Mouse (Mus musculus) c-Kit-negative CD71-positive TER-119-positive erythroid progenitor cells, embryonic 14.5 days (primary cell): Measurements from ENCODE around the gene Golga4.

Experiments
- DNase-seq: peaks from one replicate; pipeline ENCODE4 v3.0.0-alpha.2; 2013; ENCODE audit warnings: low read depth, low spot score

Gene Golga4

DNA sequence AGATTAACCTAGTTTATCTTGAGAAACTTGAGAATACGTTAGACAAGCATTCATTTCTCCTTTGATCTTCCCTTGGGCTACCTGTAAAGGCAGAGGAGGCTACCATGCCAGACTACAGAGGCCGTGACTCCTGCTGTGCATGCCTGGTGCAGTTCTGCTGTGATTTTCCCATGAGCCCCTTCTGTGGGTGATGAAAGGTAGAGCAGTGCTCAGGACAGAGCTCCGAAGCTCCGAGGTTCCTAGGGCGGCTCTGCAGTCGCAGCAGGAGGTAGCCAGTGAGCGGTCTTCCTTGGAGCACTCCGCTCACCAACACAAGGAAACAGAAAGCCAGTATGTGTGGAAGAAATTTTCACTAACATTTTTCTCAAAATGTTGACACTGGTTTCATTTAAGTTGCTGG, 15.6 kb downstream of the Golga4 start:
- no peak for DNase-seq

DNA sequence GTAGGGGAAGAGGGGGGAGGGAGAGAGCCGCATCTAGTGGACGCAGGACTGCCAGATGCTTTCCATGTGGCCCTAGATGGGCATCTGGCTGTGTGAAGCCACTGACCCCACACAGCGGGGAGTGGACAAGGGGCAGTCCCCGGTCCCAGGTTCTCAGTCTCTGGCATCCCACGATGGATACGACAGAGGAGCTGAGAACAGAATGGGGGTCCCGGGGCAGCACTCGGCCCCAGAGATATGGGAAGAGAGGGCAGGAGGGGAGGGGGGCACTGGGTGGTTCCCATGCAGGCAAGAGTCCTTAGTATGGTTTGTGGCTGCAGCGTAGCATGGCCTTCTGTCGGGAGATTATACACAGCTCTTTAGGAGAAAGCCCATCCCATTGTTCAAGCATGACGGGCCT, 17.7 kb downstream of the Golga4 start:
- DNase-seq: no peak

DNA sequence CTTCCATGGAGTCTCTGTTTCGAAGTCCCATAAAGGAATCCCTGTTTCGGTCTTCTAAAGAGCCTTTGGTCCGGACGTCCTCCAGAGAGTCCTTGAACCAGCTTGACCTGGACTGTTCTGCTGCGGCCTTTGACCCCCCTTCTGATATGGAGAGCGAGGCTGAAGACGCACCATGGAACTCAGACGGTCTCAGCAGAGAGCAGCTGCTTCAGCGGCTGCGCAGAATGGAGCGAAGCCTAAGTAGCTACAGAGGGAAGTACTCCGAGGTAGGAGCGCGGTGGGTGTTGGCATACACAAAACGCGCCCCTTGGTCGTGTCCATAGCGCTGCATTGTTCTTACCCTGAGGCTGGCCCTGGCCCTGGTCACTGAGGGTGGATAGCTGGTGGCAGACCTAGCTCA, 21.0 kb downstream of the Golga4 start:
- DNase-seq: no peak

DNA sequence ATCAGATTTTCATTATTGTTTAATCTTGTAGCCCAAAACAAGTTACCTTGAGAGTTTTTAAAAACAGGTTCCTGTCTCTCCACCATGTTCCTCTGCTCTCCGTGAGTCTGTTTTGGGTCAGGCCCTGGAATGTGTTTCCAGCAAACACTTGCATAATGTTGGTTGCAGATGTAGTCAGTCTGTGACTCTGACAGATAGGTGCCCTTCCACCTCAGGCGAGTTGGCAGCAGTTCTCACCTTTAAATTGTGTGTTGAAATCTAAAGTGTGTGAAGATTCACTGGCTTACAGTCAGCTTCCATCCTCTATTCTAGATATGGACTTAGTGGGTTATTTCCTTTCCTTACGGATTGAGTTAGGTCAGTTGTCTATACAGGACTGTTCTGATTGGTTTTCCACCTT, 23.7 kb downstream of the Golga4 start:
- DNase-seq: no peak

DNA sequence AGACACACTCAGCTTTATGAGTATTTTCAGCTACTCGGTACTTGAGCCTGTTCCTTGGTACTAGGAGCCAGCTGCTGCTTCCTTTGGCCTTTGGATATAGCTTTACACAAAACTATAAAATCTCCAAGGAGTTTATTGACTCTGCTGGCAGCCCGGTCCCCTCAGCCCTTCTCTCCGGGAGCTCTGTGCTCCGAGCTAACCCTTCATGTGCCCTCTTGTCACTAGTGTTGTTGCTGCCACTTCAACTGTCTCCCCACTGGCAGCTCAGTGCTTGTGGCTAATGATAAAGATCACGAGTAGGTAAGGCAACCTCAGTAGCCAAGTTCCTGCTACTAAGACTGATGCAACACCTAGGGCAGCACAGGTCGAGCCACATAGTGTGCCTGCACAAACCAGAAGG, 24.6 kb downstream of the Golga4 start:
- DNase-seq: no peak

DNA sequence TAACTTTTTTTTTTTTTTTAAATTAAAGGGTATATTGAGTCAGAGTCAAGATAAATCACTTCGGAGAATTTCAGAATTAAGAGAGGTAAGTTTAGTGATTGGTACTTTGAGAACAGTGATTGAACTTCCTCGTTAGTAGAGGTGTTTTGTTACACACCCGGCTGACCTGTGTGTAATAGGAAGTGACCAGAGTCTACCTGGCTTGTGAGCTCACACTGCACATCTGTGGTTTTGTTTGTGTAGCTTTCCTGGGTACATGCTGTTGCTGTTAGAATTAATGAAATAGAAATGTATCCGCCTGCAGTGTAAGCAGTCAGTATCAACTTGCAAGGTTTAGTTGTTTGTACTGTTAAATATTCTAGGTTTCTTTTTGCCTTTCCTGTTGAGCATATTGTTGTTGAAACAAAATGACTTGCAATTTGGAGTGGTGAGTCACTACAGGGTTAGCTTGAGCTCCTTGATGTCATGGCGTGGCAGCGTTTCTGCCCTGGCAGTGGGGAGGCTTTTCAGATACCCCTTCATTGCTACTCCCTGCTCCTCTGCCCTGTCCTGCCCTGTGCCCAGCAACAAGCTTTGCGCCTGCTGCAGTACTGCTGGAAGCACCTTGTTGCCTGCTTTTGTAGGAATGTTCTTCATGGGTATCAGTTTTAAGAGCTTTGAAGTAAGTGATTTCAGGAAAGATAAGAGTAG, 26.6 kb downstream of the Golga4 start:
- no peak for DNase-seq

DNA sequence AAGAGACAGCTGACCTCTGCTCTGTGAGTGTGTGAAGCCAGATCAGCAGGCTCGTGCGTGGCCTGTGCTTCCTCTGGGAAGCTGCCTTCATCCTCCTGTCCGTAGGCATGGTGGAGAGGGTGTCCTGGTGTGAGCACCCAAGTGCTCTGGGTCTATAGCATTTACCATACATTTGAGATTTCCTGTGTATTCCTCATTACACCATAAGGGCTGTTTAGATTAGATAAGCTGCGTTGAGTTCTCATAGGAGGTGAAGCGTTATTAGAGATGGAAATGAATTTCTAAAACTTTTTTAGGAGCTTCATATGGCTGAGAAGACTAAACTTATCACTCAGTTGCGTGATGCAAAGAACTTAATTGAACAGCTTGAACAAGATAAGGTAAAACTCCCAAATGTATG, 30.9 kb downstream of the Golga4 start:
- DNase-seq: no peak

DNA sequence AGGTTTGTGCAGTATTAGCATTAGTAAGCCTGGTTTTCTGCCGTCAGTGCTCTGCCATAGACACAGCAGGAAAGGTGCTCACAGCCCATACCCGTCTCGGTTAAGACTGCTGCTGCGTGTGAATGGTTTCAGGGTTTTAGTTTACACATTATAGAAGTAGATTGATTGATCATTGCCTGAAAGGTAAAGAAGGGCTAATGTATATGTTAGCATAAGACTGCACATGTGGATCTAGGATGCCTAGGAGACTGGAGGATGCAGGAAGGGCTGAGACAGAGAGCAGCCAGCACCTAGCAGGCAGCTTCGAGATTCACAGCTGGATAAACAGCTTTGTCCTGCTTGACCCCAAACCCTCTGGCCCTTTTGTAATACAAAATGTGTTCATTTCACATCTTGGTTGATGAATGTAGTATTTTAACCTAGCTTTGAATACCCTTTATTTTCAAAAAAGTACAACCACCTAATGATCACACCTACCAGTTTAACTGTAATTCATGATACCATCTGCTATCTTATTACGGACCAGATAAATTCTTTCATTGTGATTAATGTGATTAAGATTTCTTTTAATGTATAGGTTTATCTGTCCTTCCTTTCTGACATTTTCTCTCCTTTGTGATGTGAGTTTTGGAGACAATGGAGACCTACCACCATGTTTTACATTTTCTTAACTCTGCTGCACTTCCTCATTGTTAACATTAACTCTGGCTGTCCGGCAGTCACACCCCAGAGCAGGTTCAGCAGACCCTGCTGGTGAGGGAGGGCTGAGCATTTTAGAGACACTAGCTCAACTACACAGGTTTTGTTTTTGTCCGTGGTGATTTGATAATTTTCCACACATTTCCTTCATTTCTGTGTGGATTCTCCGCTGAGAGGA, 31.6 kb downstream of the Golga4 start:
- DNase-seq: no peak

DNA sequence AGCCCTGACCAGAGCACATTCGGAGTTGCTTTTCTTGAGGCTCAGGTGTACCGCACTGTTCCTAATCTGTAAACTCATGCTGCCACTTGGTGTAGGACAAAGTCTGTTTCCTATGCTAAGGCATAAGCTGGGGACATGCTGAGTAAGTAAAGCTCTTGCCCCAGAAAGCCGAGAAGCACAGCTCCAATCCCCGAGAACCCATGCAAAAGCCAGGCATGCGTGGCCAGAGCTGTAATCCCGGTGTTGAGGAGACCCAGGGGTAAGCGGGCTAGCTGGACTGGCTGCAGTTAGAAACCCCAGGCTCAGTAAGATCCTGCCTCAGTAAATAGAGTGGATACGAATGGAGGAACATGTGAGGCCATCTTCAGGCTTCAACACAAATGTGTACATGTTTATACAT, 35.8 kb downstream of the Golga4 start:
- no peak for DNase-seq

DNA sequence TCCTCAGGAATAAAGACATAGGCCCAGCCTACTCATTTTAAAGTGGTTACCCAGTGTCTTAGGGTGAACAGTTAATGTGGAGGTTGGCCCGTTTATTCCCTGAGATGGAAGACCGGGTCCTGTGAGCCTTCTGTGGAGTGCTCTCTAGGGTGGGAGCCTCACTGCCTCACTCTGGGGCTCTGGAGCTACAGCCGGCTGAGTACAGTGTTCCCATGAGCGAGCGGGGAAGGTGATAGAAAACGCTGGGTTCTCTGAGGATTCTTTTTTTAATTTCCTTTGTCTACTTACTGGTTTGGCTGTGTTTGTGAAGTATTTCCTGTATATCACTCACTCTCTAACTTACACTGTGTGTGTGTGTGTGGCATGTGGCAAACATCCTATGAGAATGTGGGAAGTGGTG, 39.1 kb downstream of the Golga4 start:
- no peak for DNase-seq

DNA sequence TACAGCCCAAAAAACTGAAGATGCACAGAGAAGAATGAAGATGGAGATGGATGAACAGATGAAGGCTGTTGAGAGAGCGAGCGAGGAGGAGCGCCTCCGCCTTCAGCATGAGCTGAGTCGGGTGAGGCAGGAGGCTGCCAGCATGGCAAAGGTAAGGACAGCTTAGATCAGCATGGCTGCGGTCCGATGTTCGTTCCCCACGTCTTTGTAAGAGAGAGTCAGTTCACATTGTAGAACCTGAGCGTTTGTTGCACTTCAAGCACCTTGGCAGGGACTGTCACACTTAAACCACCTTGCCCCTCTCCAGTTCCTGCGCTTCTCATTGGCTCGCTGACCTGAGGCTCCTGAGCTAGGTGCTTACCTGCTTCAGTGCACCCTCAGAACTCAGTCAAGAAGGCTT, 42.6 kb downstream of the Golga4 start:
- no peak for DNase-seq

DNA sequence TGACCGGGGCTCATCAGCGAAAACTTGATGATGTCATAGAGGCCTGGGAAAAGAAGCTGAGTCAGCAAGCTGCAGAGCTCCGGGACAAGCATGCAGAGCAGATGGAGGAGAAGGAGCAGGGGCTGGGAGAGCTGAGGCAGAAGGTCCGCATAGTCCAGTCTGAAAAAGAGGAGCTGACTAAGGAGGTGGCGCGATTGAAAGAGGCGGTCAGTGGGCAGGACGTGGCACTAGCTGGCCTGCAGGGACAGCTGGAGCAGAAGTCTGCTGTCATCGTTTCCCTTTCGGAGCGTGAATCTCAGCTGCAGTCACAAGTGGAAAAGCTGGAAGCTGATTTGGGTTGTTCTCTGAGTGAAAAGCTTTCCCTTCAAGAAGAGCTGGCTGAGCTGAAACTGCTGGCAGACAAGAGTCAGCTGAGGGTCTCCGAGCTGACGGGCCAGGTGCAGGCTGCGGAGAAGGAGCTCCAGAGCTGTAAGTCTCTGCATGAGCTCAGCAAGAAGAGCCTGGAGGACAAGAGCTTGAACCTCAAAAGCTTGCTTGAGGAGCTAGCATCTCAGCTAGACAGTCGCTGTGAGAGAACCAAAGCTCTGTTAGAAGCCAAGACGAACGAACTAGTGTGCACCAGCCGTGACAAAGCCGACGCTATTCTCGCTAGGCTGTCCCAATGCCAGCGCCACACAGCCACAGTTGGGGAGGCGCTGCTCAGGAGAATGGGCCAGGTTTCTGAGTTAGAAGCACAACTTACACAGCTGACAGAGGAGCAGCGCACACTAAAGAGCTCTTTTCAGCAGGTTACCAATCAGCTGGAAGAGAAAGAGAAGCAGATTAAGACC, 51.1 kb downstream of the Golga4 start:
- DNase-seq: no peak

DNA sequence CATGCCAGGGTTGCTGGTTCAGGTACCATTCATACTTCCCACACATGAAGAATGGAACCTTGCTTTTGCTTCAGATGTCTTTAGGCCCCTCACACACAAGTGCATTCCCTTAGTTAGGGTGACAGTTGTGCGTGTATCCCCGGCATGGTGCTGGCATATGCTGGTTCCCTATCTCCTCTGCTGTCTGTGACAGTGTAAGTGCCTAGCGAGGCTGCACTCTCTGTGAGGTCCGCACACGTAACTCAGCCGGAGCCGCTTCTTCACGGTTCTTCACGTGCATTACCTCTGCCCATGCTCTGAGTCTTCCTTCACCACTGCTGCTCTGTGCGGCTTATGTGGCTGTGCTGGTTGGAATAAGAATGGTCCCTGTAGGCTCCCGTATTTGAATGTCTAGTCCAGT, 57.3 kb downstream of the Golga4 start:
- DNase-seq: no peak

DNA sequence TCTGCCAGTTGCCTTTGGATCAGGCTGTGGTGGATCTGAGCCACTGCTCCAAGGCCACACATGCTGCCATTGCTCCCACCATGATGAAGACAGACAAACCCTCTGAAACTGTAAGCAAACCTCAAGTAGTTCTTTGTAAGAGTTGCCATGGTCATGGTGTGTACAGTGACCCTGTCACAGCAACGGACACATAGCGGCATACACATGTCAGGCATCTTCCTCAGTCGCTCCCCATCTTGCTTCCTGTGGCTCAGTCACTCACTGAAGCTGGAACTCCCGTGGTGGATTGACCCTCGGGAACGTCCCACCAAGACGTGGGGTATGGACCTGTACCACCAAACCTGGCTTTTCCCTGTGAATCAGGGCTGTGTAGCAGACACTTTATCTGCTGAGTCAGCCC, 57.8 kb downstream of the Golga4 start:
- no peak for DNase-seq

DNA sequence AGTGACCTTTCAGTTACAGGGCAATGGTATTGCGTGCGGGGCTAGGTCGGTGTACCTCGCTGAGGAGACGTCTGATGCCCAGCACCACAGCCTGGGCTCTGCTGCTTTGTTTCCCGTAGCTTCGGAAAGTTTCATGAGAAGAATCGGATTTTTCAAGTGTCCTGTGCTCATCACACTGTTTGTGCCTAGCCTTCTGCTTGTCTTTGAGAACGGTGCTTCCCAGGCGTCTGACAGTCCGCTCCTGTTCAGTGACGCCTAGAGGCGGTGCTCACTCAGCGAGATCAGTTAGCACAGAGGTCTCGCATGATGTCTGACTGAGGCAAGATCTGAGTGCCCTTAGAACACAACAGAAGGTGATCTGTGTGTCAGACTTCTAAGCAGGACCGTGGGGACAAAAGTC, 58.6 kb downstream of the Golga4 start:
- no peak for DNase-seq

DNA sequence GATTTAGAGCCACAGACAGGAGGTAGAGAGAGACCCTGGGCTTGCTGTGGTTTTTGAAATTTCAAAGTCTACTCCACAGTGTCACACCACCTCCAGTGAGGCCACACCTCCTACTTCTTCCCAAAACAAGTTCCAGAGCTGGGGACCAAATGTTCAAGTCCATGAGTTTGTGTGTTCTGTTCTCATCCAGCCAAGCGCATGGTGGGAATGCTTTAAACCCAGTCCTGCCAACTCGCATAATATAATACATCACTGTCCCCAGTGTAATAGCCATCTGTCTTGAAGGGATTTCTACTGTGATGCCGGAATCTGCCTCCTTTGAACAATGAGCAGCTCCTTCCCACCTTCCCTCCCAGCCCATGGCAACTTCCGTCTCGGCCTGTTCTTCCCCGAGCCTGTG, 63.3 kb downstream of the Golga4 start:
- no peak for DNase-seq

DNA sequence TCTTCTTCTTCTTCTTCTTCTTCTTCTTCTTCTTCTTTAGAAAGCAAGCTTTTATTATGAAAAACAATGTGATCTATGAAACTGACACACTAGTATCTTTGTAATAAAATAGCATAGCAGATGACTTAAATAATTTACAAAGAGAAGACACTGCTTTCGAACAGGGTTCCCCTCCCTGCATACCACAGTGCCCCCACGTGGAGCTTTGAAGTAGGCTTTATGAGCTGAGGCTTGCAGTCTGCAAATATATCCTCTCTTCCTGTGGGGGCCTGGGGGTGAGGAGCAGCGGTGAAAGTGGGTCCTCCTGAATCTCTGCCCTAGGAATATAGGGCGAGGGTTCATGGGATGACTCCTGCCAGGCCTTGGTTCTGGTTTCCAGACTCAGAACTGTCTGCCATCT, 64.8 kb downstream of the Golga4 start:
- DNase-seq: no peak

DNA sequence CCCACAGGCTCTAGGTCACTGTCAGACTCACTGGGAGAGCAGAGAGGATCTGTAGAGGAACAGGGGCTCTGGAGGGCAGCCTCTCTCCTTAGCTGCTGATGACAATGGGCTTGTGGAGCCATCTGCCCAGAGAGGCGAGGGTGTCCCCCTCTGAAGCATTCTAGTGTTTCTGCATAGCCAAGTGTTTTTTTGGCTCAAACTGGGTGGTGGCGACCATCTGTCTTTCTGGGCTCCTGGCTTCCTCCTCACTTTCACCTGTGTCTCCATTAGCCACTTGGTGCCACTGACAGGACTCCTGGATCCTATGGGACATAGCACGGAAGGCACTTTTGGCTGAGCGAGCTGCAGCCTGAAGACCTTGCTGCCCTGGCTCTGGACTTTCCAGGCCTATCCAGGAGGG, 65.6 kb downstream of the Golga4 start:
- no peak for DNase-seq

DNA sequence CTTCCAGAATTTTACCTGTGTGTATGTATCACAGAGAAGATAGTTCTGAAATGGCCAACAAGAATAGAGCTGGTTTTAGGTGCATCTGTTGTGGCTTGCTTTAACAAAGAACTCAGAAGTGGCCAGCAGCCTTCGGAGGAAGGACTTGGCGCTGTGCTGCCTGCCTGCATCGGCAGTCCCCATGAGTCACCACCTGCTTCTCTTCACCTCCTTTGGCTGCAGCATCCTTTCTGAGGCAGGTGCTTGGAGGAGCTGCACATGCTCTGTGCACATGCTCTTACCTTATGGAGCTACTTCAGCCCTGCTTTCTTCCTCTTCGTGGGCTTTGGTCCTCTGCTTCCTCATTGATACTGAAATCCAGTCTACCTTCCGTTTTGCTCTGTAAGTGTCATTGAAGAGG, 68.8 kb downstream of the Golga4 start:
- no peak for DNase-seq

DNA sequence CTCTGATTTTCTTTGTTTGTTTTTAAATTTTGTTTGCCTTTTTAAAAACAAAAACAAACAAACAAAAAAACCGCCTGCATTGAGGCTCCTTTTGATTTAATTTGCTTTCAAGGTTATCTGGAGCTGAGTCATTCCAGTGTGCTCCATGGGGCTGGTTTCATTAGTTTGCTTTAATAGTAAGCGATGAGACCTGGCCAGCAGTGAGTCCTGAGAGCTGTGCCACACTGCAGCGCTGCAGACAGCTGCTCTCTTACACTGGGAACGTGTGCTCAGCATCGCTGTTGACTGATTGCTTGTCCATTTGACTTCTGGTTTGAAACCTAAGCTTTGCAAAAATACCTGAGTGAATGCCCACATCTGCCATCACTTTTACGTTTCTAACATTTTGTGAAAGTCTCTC, 74.3 kb downstream of the Golga4 start:
- DNase-seq: no peak

DNA sequence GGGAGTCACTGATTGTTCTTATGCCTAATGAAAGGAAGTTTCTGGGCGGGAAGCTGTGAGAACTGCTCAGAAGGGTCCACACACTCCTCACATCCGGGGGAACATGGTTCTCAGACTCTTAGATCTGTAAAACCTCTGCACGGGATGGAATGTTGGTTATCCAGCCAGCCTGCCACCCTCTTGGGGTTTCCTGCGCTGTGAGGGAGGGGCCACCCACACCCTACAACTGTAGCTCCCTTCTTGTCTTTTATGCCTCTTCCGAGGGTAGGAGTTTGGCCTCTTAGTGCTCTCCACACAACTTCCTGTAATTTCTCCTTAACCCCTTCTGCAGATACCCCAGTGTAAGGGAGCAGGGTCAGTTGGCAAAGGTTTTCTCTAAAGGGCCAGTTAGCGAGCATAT, 76.7 kb downstream of the Golga4 start:
- DNase-seq: no peak

DNA sequence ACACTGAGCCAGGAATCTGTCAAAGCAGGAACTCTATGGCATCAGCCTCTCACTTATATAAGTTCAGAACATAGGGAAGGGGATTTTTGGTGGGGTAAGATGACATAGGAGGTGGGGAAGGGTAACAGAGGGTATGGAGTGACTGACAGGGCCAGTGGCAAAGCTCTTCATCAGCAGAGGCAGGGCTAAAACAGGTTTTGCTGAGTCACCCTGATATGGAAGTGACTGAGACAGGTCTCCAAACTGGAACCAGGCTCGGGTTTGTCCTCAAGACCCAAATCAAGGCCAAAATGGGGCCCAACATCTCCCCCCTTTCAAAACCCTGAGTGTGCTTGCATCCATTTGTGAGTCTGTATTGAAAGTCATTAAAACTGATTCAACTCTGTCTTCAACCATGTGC, 78.8 kb downstream of the Golga4 start:
- no peak for DNase-seq

DNA sequence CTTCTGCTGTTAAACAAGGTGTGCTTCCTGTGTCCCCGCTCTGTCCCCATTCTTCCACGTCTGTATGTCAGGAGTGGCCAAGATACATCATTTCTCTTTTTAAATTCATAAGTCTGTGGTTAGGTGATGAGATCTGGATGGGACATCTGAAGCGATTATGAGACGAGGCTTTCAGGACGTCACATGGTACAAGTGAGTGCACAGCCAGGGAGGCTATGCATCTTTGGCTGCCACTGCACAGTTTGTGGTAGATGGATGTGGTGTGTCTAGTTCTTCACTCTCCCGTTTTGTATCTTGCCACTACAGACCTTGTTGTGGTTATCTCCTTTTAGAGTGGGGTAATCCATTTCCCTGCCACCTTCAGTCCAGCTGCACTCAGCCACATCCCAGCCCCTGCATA, 79.9 kb downstream of the Golga4 start:
- DNase-seq: no peak
